Mouse (Mus musculus) kidney, embryonic 14.5 days (tissue): ENCODE results near the gene 3425401B19Rik. TPM values are rescaled to one million over a fixed set of nuclear protein-coding genes. Genes with fewer than 3 reads are reported as not detected.
A peak's percentile ranks its signal among the peaks of the same experiment; 100 is the strongest.

Source experiments
- ATAC-seq: fragments of 200-750 bp; cut with Nextera tagmentation; 2 replicates; pipeline ENCODE4 v1.8.0; 2017; ENCODE audit warnings: moderate number of reproducible peaks, mild to moderate bottlenecking, moderate TSS enrichment, moderate library complexity; ENCODE audit not compliant: low FRiP score, low TSS enrichment
- H3K27ac ChIP-seq: fragments of 300-500 bp; sonication (generic); 2 replicates; pipeline ENCODE4 v1.5.1; 2014; ENCODE audit warnings: low read depth, mild to moderate bottlenecking, low read length, moderate library complexity, mixed read lengths
- H3K27me3 ChIP-seq: fragments of 300-500 bp; sonication (generic); 2 replicates; pipeline ENCODE4 v1.6.1; 2014; ENCODE audit warnings: mild to moderate bottlenecking, low read length; ENCODE audit not compliant: control insufficient read depth, insufficient read depth
- H3K36me3 ChIP-seq: fragments of 300-500 bp; sonication (generic); 2 replicates; pipeline ENCODE4 v1.6.1; 2014; ENCODE audit warnings: low read length, mixed read lengths; ENCODE audit not compliant: control insufficient read depth, insufficient read depth
- H3K4me1 ChIP-seq: fragments of 300-500 bp; sonication (generic); 2 replicates; pipeline ENCODE4 v1.6.1; 2014; ENCODE audit warnings: low read length, mixed read lengths; ENCODE audit not compliant: control insufficient read depth, insufficient read depth
- H3K4me2 ChIP-seq: fragments of 300-500 bp; sonication (generic); replicated peaks from 2 replicates; pipeline ENCODE4 v1.6.1; 2014; ENCODE audit warnings: low read depth, mild to moderate bottlenecking, low read length
- H3K4me3 ChIP-seq: fragments of 300-500 bp; sonication (generic); 2 replicates; pipeline ENCODE4 v1.5.1; 2014; ENCODE audit warnings: mild to moderate bottlenecking, low read length
- H3K9ac ChIP-seq: fragments of 300-500 bp; sonication (generic); 2 replicates; pipeline ENCODE4 v1.6.1; 2014; ENCODE audit warnings: low read depth, mild to moderate bottlenecking, low read length, moderate library complexity
- H3K9me3 ChIP-seq: fragments of 300-500 bp; sonication (generic); 2 replicates; pipeline ENCODE4 v1.6.1; 2016; ENCODE audit warnings: low read length; ENCODE audit not compliant: control insufficient read depth
- WGBS: fragments of 180-500 bp; shearing (Covaris S2); extraction: QIAGEN DNeasy Blood & Tissue Kit; methylation state at CpG from one replicate; pipeline ENCODE4 v1.1.7; 2014; 5-methylcytosine and 5-hydroxymethylcytosine counted together
- polyA plus RNA-seq: library from polyadenylated mRNA; unstranded; fragments of >200 nt; fragmentation: Nextera tagmentation; extraction: Ambion mirVana; gene quantifications from 2 replicates; pipeline ENCODE4 v1.2.1, GENCODE M21; 2014

The 3425401B19Rik gene
- polyA plus RNA-seq, 1 experiment from 2014 or later: 0.27 TPM

- no peak for ATAC-seq
- H3K9me3 ChIP-seq: no peaks in the 10 kb centered on the region
- 44% methylated on average over 8 of the region's 8 CpGs for WGBS
- no peak overlapping the region for H3K27ac ChIP-seq
- no peaks in the 10 kb centered on the region for H3K4me1 ChIP-seq
- H3K4me3 ChIP-seq: no peak overlapping the region
- no peaks in the 10 kb centered on the region for H3K36me3 ChIP-seq
- no peak overlapping the region for H3K9ac ChIP-seq
- no peak overlapping the region for H3K4me2 ChIP-seq
- H3K27me3 ChIP-seq: no peaks in the 10 kb centered on the region
Measured at GRCm38 (mm10) chr14:32707938-32708337, 22.8 kb upstream of the 3425401B19Rik start.

DNA sequence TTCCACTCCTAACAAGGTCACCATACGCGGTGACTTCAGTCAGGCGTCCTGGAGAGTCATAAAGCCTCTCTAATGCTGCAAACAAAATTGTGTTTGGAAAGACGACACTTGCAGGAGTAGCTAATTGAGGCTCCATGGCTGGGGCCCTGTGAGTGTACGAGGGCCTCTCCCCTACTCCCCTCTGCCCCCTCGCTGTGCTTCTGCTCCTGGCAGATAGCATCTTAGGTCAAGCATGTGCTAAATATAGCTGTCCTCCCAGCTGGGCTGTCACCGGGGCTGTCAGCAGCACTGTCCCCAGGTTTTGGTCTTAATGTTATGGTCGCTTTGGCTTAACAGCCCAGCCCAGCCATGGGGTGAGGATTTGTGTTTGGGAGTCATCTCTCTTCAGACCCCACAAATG is 15.9 kb upstream of the 3425401B19Rik start:
- no peak overlapping the region for H3K9ac ChIP-seq
- WGBS: 16% methylated on average over 8 of the region's 8 CpGs
- no peaks in the 10 kb centered on the region for H3K9me3 ChIP-seq
- H3K4me2 ChIP-seq: no peak overlapping the region
- no peaks in the 10 kb centered on the region for H3K36me3 ChIP-seq
- H3K4me3 ChIP-seq: no peak overlapping the region
- no peak overlapping the region for H3K27ac ChIP-seq
- H3K4me1 ChIP-seq: no peaks in the 10 kb centered on the region
- ATAC-seq: no peak
- no peaks in the 10 kb centered on the region for H3K27me3 ChIP-seq

GRCm38 (mm10) chr14:32698556-32698955 is 13.5 kb upstream of the 3425401B19Rik start:
- no peak for ATAC-seq
- 72% methylated on average over 3 of the region's 3 CpGs for WGBS
- Histone ChIP-seq H3K4me3 (no peak overlapping the region), H3K9me3 (no peaks in the 10 kb centered on the region), H3K4me1 (no peaks in the 10 kb centered on the region), H3K27ac (no peak overlapping the region), H3K4me2 (no peak overlapping the region), H3K27me3 (no peaks in the 10 kb centered on the region), H3K36me3 (no peaks in the 10 kb centered on the region), H3K9ac (no peak overlapping the region)

GRCm38 (mm10) chr14:32697774-32698173 is 12.7 kb upstream of the 3425401B19Rik start:
- no peaks in the 10 kb centered on the region for H3K27me3 ChIP-seq
- H3K9me3 ChIP-seq: no peaks in the 10 kb centered on the region
- no peak overlapping the region for H3K27ac ChIP-seq
- no peak overlapping the region for H3K4me2 ChIP-seq
- H3K36me3 ChIP-seq: no peaks in the 10 kb centered on the region
- 84% methylated on average over 8 of the region's 8 CpGs for WGBS
- H3K9ac ChIP-seq: no peak overlapping the region
- no peak for ATAC-seq
- no peaks in the 10 kb centered on the region for H3K4me1 ChIP-seq
- no peak overlapping the region for H3K4me3 ChIP-seq

GRCm38 (mm10) chr14:32696344-32696743 is 11.3 kb upstream of the 3425401B19Rik start:
- no peaks in the 10 kb centered on the region for H3K36me3 ChIP-seq
- H3K9me3 ChIP-seq: no peaks in the 10 kb centered on the region
- no peak overlapping the region for H3K27ac ChIP-seq
- no peaks in the 10 kb centered on the region for H3K27me3 ChIP-seq
- no peak overlapping the region for H3K4me3 ChIP-seq
- 91% methylated on average over 2 of the region's 2 CpGs for WGBS
- no peak overlapping the region for H3K9ac ChIP-seq
- no peak for ATAC-seq
- no peaks in the 10 kb centered on the region for H3K4me1 ChIP-seq
- H3K4me2 ChIP-seq: no peak overlapping the region

GRCm38 (mm10) chr14:32695906-32696305 is 10.8 kb upstream of the 3425401B19Rik start:
- no peak overlapping the region for H3K4me3 ChIP-seq
- H3K4me1 ChIP-seq: no peaks in the 10 kb centered on the region
- 85% methylated on average over 2 of the region's 2 CpGs for WGBS
- no peaks in the 10 kb centered on the region for H3K36me3 ChIP-seq
- ATAC-seq: no peak
- H3K9ac ChIP-seq: no peak overlapping the region
- H3K27ac ChIP-seq: no peak overlapping the region
- H3K27me3 ChIP-seq: no peaks in the 10 kb centered on the region
- H3K9me3 ChIP-seq: no peaks in the 10 kb centered on the region
- no peak overlapping the region for H3K4me2 ChIP-seq

DNA sequence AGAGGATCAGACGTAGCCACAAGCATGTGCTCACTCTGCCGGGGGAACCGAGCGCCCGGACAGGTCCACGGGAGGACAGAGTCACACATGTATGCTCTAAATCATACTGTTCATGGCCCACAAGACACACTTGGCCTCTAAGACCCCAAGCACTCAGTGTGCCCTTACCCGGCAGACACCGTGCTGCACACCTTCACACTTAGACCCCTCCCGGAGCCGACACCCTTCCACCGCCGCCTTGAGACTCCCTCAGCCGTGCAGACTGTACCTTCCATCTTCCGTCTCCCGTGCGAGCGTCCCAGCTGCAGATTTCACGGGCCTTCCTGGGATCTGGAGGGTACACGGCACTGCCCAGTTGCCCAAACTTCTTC is 373 bp downstream of the 3425401B19Rik start:
- Histone ChIP-seq H3K4me1 (peaks cover 5% of the 10 kb centered on the region), H3K4me2 (peak overlapping the region; percentile 27; the same call in 1 of the 2 replicates), H3K9ac (no peak overlapping the region), H3K4me3 (0 out of 2 replicates have a peak overlapping the region, but pooled peaks have one; percentile 3), H3K27ac (no peak overlapping the region), H3K27me3 (no peaks in the 10 kb centered on the region), H3K9me3 (no peaks in the 10 kb centered on the region), H3K36me3 (no peaks in the 10 kb centered on the region)
- 27% methylated on average over 19 of the region's 19 CpGs for WGBS
- ATAC-seq: peak; percentile 46

GRCm38 (mm10) chr14:32683982-32684734 is 935 bp downstream of the 3425401B19Rik start:
- no peak overlapping the region for H3K27ac ChIP-seq
- H3K36me3 ChIP-seq: no peaks in the 10 kb centered on the region
- 62% methylated on average over 19 of the region's 19 CpGs for WGBS
- H3K4me3 ChIP-seq: no peak overlapping the region
- no peak overlapping the region for H3K9ac ChIP-seq
- peak overlapping the region; percentile 27; the same call in 1 of the 2 replicates for H3K4me2 ChIP-seq
- peaks cover 5% of the 10 kb centered on the region for H3K4me1 ChIP-seq
- H3K27me3 ChIP-seq: no peaks in the 10 kb centered on the region
- peak; percentile 45; the same call in 1 of the 2 replicates for ATAC-seq
- no peaks in the 10 kb centered on the region for H3K9me3 ChIP-seq

DNA sequence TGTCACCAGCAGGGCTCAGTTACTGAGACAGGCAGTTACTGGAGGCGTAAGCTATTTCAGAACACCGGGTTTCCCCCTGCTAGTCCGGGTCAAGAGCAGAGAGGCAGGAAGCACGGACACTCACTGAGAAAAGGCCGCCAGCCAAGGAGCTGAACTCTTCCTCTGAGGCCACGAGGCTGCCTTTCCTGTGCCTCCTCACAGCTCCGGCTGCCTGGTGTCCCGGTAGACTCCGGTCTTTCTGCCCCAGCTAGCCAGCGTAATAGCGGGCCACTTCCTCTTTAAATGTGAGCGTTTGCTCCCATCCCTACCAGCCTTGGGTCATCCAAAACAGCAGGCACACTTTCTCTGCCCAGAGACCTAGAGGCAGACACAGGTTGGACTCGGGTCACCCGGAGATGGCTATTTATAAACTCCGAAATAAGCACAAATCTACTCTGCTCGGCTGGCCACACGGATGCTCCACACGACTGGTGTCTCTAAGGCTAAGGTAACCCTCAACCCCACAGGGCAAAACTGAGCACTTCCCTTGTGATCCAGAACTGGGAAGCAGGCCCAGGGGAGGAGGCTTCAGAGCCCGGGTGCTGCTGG is 1.7 kb downstream of the 3425401B19Rik start:
- Histone ChIP-seq H3K4me1 (peaks cover 5% of the 10 kb centered on the region), H3K36me3 (no peaks in the 10 kb centered on the region), H3K27ac (no peak overlapping the region), H3K9me3 (no peaks in the 10 kb centered on the region), H3K4me2 (no peak overlapping the region), H3K9ac (no peak overlapping the region), H3K27me3 (no peaks in the 10 kb centered on the region), H3K4me3 (no peak overlapping the region)
- no peak for ATAC-seq
- WGBS: 30% methylated on average over 19 of the region's 19 CpGs
